8 mouse cellular contexts compared by ENCODE assay signal in the genomic region with DNA sequence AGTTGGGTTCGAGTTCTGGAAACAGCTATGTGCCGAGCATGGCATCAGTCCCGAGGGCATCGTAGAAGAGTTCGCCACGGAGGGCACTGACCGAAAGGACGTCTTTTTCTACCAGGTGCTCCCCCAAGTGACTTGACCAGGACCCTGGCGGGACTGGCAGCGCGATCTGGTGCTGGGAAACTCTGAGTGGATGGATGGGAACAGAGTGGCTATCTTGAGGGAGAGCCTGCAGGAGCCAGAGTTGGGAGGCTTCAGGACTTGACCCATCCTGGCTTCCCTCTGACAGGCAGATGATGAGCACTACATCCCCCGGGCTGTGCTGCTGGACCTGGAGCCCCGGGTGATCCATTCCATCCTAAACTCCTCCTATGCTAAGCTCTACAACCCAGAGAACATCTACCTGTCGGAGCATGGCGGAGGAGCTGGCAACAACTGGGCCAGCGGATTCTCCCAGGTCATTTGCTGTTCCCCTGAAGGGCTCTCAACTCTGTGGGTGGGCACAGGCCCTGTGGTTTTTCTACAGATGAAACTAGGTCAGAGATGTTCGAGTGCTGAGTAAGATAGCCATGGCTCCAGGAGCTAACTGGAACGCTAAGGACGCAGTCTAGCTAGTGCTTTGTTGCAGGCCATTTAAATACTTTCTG. TPM values are rescaled to one million over a fixed set of nuclear protein-coding genes. Genes with fewer than 3 reads are reported as not detected.
DNase-seq lines count a peak whose midpoint lies in the region; ATAC-seq and TF ChIP-seq lines count a peak whose summit lies in the region.

No protein-coding gene starts in this region.

- DNase-seq in cerebellum, postnatal 10 days: peak; percentile 26 to 38
- peak; percentile 22 for DNase-seq in ovary, postnatal 36 days (ENCODE audit: low spot score)
- no peak for DNase-seq in ovary, postnatal 14 days (ENCODE audit: low spot score)
- DNase-seq in embryo, embryonic 11 days: no peak
- no peak for DNase-seq in ovary, postnatal 10 days (ENCODE audit: low spot score)

- H3K36me3 ChIP-seq in intestine, embryonic 16.5 days (ENCODE audit: control insufficient read depth, insufficient read depth, low read length): 0 out of 2 replicates have a peak, but pooled peaks cover 3% of the 10 kb centered on the region

- H3K27ac ChIP-seq in intestine, embryonic 16.5 days (ENCODE audit: low read length): peak overlapping the region; percentile 87
- H3K27ac ChIP-seq in olfactory bulb, adult 2 months (ENCODE audit: insufficient read depth, low read depth, low read length): peak overlapping the region; percentile 68; the same call in 1 of the 2 replicates

- H3K9me3 ChIP-seq in intestine, embryonic 16.5 days (ENCODE audit: control insufficient read depth, low read length): no peaks in the 10 kb centered on the region

- peak overlapping the region; percentile 98 for H3K4me2 ChIP-seq in intestine, embryonic 16.5 days (ENCODE audit: low read depth, low read length)

- H3K9ac ChIP-seq in intestine, embryonic 16.5 days (ENCODE audit: low read depth, low read length): peak overlapping the region; percentile 83

- TF ChIP-seq CTCF in olfactory bulb, adult 2 months (IDR thresholded peaks at IDR 0.05; ENCODE audit: insufficient read depth, low read depth, low read length): no peak

- no peak for ATAC-seq in cerebellum, adult (ENCODE audit: insufficient number of reproducible peaks, low FRiP score, low TSS enrichment)
- no peak for ATAC-seq in intestine, embryonic 16.5 days

- H3K27me3 ChIP-seq in intestine, embryonic 16.5 days (replicated peaks; ENCODE audit: control insufficient read depth, insufficient read depth, low read length): no peaks in the 10 kb centered on the region

- peak overlapping the region; percentile 92 for H3K4me3 ChIP-seq in intestine, embryonic 16.5 days (ENCODE audit: low read length)
- H3K4me3 ChIP-seq in olfactory bulb, adult 2 months (ENCODE audit: insufficient read depth, low read depth, low read length): peak overlapping the region; percentile 76

- WGBS in intestine, embryonic 16.5 days: 20% methylated on average over 19 of the region's 19 CpGs
- 15% methylated on average over 19 of the region's 19 CpGs for WGBS in olfactory bulb, adult 2 months

- peaks cover 21% of the 10 kb centered on the region for H3K4me1 ChIP-seq in intestine, embryonic 16.5 days (ENCODE audit: control insufficient read depth, insufficient read depth, low read length)
- peaks cover 16% of the 10 kb centered on the region for H3K4me1 ChIP-seq in olfactory bulb, adult 2 months (ENCODE audit: control insufficient read depth, insufficient read depth, low read length)

- TF ChIP-seq POLR2A in olfactory bulb, adult 2 months (IDR thresholded peaks at IDR 0.05; ENCODE audit: insufficient read depth, low read depth, low read length): no peak

RNA-seq across cellular contexts. Expression of a gene that starts 0.9 kb away (rescaled TPM):
- 51.0 and 56.3 TPM in 2 replicates for polyA plus RNA-seq in intestine, embryonic 16.5 days (2015; fragmentation: Nextera tagmentation; extraction: Ambion mirVana)
- not detected in 2 replicates for polyA plus RNA-seq in olfactory bulb, adult 2 months (2012; ENCODE audit: insufficient read depth, insufficient read length, low replicate concordance, missing spikeins)

RNA-seq across cellular contexts. Expression of a gene that starts 1.0 kb away (rescaled TPM):
- polyA plus RNA-seq in intestine, embryonic 16.5 days (2015; fragmentation: Nextera tagmentation; extraction: Ambion mirVana): 12.6 and 13.2 TPM in 2 replicates
- not detected in 2 replicates for polyA plus RNA-seq in olfactory bulb, adult 2 months (2012; ENCODE audit: insufficient read depth, insufficient read length, low replicate concordance, missing spikeins)

RNA-seq across cellular contexts. Expression of a gene that starts 25.4 kb away (rescaled TPM):
- 15.0 and 18.1 TPM in 2 replicates for polyA plus RNA-seq in intestine, embryonic 16.5 days (2015; fragmentation: Nextera tagmentation; extraction: Ambion mirVana)
- not detected in 2 replicates for polyA plus RNA-seq in olfactory bulb, adult 2 months (2012; ENCODE audit: insufficient read depth, insufficient read length, low replicate concordance, missing spikeins)

RNA-seq across cellular contexts. Expression of a gene that starts 33.6 kb away (rescaled TPM):
- polyA plus RNA-seq in intestine, embryonic 16.5 days (2015; fragmentation: Nextera tagmentation; extraction: Ambion mirVana): 78.6 and 87.5 TPM in 2 replicates
- not detected in 2 replicates for polyA plus RNA-seq in olfactory bulb, adult 2 months (2012; ENCODE audit: insufficient read depth, insufficient read length, low replicate concordance, missing spikeins)

RNA-seq across cellular contexts. Expression of a gene that starts 35.0 kb away (rescaled TPM):
- 3.9 and 4.2 TPM in 2 replicates for polyA plus RNA-seq in intestine, embryonic 16.5 days (2015; fragmentation: Nextera tagmentation; extraction: Ambion mirVana)
- polyA plus RNA-seq in olfactory bulb, adult 2 months (2012; ENCODE audit: insufficient read depth, insufficient read length, low replicate concordance, missing spikeins): not detected in 2 replicates

Comparison
In these comparisons a context has a peak if more than half of its experiments do, and no peak if none do; other contexts are left out.
1. DNase-seq: peak in cerebellum, postnatal 10 days (2 of 2) and ovary, postnatal 36 days (single experiment); none in ovary, postnatal 14 days (single experiment), embryo, embryonic 11 days (single experiment) and ovary, postnatal 10 days (single experiment).
2. RNA of a gene that starts 0.9 kb away (polyA plus RNA-seq): 51.0 to 56.3 TPM in intestine, embryonic 16.5 days; not detected in olfactory bulb, adult 2 months; every median in the first group is over 10 times any median in the second.
3. RNA of a gene that starts 25.4 kb away (polyA plus RNA-seq): 15.0 to 18.1 TPM in intestine, embryonic 16.5 days; not detected in olfactory bulb, adult 2 months; every median in the first group is over 10 times any median in the second.